Mouse (Mus musculus): ENCODE measurements at regions not wholly inside any gene's neighbourhood (a gene's known extent, or its start where the extent isn't known, plus 50 kb on each side); places are given as distances from the start of the nearest gene placed in this dataset.

DNA sequence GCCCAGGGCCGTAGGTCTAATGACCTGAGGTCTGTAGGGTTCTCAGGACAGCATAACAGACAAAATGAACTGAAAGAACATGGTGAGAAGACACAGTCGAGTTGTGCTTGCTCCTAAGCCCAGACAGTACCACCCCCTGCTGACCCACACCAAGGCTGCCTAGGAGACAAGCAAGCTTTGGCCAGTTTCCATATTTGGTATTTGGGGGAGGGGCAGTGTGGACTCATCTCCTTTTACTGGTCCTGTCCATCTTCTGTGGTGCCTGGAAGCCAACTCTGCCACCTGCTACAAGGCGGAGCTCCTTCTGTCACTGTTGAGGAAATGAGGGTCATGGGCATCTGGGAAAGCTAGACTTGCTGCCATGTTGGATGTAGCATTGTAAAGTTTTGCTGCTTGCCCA, 68.9 kb downstream of the Tex29 start:
- in situ Hi-C loops (cut with MboI): no loop called here

DNA sequence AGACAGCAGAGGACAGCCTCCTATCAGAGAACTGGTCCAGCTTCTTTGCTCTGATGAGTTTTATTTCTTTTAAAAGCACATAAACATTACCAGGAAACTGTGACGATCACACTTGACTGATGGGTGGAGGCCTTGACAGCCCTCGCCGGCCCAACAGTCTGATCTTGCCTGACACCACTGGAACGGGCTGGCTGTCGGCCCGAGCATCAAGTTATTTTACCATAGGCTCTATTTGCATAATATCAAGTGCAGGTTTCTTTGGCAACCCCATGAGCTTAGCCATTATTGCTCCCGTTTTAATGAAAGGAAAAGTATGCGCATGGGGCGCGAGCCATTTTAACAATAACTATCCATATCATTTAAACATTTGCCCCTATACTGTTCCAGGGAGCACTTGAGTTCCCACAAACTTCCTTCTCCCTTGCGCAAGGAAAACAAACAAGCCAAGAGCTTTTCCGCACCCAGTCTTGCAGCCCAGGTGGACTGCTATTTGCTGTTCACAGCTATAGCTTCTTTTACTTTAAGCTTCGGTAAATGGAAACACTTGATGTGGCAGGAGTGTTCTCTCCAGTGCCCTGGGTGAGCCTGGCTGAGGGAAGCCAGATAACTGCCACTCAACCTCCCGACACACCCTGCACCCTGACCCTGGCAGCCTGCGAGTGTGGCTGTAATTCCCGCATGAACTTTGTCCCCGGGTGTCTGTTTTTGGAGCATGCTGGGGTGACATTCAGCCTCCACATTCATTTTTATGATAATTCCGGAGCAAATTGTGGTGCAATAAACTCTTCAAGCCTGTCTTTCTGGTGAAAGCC, 71.6 kb downstream of the Tex29 start:
- in situ Hi-C loops (cut with MboI): no loop called here

DNA sequence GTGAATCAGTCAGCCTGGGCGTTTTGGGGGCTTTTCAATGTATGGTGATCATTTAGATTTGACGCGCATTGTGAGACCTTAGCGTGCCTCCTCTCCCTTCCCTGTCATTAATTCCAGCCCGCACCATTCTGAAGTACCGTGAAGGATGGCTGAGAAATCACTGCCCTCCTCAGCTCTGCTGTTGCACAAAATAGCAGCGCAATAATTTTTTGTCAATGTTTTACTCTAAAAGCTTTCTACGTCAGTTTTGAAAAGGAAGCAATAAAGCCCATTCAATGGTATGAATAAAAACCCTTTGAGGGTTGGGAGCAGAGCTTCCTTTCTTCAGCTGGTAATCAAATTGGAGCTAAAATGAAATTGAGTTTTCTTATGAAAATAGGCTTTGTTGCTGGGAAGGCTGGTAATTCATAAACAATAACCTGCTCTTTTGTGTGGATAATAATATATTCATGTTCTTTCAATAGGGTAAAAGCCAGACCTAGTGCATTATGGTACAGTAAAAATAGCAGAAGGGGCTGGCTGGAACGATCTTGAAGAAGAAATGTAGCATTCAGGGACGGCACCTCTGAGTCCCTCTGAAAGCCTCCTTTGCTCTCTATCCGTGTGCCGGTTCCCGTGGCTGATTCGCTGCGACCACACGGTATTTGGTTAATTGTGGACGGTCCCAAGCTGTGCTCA, 72.3 kb downstream of the Tex29 start:
- in situ Hi-C loops (cut with MboI): no loop called here

DNA sequence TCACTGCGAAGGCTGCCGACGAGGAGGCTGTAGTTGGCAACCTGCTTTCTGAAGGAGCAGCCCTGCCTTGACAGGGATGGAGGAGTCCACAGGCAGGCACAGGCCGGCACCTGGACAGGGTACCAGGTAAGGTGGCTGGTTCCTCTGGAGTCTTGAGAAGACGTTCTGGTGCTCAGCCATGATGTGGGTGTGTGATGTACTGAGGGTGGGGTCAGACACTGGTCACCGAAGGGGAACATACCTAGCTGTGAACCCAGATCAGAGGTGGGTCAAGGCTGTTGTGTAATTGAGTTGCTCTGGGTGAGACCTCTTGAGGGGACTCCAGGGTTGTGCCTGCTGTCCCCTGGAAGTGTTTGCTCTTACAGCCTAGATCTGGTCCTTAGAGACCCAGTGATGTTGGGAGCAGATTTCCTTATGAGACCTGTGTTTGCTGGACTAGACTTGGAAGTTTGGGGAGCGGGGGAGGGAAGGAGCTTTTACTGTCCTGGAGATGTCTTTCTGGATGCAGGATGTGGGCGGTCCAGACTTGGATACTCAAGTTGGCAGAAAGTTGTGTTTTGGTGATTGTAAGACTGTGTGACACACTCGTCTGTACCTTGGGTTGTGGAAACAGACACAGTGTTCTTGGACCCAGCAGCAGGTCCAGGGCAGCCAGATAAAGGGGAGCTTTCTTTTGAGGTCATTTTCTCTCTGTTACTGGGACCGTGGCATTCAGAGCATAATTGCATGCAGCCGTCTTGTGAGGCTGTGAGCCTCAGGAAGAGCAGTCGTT, 73.0 kb downstream of the Tex29 start:
- in situ Hi-C loops (cut with MboI): no loop called here

DNA sequence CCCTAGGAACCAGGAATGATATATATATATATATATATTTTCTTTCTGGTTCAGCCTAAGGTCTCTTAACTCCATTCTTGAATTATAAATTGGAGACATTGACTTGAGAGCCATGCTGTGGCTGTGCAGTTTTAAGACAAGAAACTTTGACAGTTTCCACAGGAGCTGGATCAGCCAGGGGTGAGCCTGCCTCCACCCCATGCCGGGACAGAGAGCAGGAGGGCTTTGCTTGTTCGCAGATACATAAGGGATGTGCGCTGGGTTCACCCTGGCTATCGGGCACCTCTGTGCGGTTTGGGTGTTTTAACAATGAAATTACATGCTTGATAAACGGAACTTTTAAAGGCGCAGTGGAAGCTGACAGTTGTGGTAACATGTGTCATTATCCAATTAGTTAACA, 73.9 kb downstream of the Tex29 start:
- in situ Hi-C loops (cut with MboI): no loop called here

DNA sequence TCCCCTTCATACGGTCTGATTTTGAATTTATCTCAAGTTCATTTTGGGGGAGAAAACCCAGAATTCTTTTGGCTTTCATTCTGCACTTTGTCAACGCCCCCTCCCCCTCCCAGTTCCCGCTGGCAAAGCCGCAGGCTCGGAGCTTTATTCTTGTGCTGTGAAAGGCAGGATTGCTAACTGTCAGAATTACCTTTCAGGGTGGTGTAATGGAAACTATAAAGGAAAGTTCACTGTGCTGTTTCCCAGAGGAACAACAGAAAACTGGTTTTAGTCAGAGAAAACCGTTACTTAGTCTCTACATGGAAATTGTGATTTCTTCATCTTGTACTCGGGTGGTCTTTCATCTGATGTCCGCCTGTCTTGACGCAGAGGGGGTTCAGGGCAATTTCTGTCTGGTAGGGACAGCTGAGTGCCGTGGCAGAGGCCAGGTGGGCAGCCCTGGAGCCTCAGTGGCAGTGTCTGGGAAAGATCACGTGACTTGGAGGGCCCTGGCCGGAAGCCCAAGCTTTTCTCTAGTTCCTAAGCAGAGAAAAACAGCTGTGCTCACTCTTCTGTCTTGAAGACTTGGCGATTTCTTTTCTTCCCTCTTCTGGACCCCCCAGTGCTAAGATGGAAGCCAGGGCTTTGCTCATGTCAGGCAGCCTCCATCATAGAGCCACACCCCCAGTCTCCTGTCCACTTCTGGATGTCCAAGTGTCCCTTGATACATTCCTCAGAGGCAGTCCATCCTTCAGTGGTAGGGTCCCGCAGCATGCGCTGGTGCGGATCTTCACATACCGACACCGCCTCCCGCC, 74.6 kb downstream of the Tex29 start:
- in situ Hi-C loops (cut with MboI): no loop called here

DNA sequence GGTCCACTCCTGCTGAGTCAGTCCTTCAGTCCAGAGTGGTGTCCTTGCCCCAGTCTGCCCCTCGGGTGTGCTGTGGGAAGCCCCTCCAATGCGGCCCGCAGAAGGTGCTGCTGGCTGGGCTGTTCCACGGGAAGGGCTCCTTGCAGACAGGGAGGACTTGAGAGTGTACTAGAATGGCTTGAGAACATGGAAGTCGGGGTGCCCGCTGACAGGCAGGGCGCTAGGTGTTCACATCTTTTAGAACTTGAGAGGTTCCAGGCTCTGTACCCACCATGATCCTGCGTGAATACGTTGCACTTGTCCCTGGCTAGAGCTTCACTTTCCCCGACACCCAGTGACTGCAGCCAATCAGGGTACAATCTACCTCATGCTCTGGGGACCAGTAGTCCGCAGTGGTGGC, 75.4 kb downstream of the Tex29 start:
- in situ Hi-C loops (cut with MboI): no loop called here

DNA sequence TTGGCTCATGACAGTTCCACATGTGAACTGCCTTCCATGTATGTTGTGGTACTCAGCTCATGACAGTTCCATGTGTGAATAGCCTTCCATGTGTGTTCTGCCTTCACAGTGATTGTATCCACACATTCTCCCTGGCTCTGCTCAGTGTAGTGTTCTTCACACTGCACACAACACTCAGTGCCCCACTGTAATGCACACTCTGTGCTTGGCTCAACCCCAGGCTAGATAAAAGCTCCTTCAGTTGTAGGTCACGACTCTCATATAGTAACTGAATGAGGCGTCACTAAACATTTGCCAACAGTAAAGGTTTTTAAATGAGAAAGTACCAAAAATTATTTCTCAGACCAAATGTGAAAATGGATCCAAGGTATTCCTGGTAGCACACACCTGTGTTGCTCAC, 79.6 kb downstream of the Tex29 start:
- in situ Hi-C loops (cut with MboI): no loop called here

DNA sequence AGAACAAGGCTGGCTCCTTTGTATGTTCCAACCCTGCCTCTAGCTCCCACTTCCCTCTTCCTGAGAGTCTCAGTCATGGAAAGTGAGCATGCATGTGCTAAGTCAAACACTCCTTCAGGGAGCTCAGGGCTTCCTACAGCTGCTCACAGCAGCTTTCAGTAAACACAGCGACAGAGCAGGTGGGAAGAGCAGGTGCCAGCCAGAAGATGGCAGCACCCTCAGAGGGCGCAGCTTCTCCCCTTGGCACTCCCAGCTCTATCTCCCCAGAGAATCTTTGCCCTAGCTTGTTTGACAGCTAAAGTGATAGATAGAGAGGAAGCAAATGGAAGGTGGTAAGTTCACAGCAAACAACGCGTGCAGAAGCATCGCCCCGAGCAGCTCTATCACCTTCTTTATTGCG, 82.8 kb downstream of the Tex29 start:
- in situ Hi-C loops (cut with MboI): no loop called here

DNA sequence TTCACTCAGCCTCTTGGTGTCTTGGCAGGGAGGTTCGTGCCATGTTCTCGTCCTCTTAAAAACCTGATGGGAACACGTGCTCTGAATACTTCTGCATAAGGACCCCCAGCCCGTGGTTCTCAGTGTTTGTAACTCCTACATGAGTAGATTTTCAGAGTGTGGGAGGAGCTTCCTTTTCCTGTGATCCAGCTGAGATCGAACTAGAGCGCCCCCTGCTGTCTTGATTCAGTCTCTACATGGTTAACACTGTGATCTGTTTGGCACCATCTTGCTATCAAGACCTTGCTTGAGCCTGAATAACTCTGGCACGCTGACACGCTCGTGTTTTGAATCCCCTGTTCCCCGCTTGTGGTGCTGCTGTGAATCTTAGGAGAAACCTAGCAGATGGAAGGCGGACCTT, 83.9 kb downstream of the Tex29 start:
- in situ Hi-C loops (cut with MboI): no loop called here

DNA sequence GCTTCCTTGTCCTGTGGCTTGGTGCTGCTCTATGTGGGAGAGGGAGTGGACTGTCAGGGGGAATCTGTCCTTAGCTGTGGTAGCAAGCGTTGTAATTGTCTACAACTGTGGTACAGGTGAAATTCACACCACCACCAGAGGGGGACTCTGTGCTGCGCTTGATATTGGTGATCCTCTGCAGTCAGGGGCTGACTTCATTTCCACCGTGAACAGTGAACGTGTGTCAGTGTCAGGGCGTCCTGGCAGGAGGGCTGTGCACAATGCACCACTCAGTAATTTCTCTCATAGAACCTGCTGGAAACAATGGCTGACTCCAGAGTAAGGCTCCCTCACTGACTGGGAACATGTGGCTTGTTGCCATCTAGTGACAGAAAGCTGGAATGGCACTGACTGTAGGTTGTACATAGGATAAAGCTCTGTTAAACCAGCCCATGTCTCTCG, 102.6 kb downstream of the Tex29 start:
- in situ Hi-C loops (cut with MboI): no loop called here

DNA sequence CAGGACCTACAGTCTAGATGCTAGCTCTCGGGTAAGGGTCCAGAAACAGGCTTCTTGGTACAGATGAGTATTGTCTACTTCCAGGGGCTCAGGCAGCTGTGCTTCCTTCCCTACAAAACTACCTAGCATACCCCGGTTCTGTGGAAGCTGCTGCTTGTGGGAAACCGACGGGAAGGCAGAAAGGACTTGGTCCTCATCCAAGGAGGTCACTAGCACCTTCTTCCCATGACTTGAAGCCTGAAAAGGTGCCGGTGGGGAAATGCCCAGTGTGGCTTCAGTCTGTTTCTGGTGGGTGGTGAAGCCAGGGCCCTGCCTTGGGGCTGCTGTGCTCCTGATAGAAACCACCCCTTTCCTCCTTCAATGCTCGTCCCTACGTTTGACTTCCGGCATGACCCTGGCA, 107.5 kb downstream of the Tex29 start:
- in situ Hi-C loops (cut with MboI): no loop called here

DNA sequence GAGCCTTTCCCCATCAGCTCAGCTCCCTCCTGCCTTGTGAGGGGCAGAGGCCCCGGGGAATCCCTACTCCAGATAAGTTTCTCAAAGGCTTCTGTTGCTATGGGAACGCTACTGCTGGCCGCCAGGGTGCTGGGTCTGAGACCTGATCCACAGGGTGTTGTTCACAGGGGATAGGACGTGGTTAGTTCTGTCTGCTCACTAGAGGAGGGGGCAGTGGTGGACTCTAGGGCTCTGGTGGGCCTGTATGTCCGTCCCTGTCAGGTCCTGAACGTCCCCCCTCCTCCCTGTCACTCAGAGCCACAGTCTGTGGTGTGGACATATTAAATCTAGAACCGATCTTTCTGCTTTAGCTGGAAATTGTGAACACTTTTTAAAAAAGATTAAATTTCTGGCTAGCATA, 116.0 kb downstream of the Tex29 start:
- in situ Hi-C loops (cut with MboI): loop anchor here (25.0 kb wide), 1 partner anchor 731 kb away; no protein-coding TSS in a partner anchor

DNA sequence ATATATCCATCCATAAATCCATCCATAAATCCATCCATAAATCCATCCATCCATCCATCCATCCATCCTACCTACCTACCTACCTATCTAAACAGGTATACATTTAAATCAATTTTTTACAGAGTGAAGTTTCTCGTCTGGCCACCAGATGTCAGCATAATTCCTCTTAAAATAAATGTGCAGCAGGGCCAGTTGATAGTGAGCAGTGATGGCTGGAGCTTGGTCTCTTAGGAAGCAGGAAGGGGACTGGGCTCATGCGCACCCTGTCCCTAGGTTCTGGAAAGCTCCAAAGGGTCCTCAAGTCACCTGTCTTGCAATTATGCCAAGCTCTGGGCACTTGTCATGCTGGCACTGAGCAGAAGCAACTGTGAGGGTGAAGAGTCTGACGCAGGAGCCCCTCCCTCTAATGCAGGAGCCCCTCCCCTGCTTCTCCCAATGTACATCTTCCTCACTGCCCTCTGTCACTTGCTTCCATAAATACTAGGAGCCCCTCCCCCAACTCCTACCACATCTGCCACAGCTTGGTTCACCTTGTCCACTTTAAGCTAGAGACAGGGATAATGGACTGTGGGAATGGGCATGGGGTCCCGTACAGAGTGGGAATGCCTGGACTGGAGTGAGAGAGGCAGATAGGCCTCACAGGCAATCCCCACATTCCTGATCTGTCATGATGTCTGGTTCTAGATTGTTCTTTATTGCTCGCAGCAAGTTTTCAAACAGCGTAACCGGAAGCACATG, 116.9 kb downstream of the Tex29 start:
- in situ Hi-C loops (cut with MboI): loop anchor here (25.0 kb wide), 1 partner anchor 730 kb away; no protein-coding TSS in a partner anchor

DNA sequence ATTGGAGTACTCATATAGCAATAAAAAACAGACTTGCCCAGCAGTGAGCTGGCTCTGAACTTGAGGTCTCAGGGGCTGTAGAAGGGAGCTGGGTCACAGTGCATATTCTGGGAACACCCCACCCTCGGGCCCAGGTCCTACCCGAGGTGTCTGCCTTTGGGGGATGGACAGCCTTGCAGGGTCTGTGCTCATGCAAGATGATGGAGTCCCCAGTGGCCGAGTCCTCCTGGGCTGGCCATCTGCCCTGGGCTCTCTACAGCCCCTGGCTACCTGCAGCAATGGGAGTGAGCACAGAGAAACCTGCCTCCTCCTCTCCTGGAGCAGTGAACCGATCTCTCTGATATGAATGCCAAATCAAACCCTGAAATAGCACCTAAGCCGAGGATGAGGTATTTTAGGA, 117.9 kb downstream of the Tex29 start:
- in situ Hi-C loops (cut with MboI): loop anchor here (25.0 kb wide), 1 partner anchor 729 kb away; no protein-coding TSS in a partner anchor

DNA sequence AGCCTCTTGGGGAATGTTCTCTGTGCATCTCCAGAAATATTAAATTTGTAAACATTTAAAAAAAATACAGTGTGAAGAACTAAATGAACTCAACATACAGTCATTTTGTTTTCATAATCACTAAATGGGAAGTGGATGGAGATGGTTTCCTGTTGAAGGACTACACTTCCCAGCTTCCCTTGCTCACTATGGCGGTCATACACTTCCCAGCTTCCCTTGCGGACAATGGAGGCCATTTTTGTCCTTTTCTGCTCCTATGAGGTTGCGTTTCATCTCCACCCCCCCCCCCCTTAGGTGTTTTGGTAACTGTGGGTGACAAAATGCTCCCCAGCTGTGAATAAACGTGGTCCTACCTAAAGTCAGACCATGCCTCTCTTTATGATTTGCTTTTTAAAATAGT, 119.2 kb downstream of the Tex29 start:
- in situ Hi-C loops (cut with MboI): loop anchor here (25.0 kb wide), 1 partner anchor 728 kb away; no protein-coding TSS in a partner anchor

DNA sequence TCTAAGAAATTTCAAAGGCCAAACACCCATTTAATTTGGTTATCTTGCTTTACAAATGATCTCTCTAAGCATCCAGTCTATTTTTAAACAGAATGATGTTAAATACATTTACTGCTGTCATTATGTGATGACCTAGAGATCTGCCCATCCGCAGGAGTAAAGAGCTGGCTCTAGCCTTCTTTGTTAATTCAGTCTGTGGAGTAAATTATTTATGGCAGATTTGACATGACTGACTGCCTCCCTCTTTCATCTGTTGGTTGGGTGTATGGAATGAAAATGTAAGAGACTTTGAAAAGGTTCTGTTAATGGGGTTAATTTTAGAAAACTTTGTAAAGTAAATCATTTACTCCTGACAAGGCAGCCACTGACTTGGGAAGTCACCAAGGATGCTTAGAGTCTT, 123.3 kb downstream of the Tex29 start:
- in situ Hi-C loops (cut with MboI): loop anchor here (25.0 kb wide), 1 partner anchor 724 kb away; no protein-coding TSS in a partner anchor

DNA sequence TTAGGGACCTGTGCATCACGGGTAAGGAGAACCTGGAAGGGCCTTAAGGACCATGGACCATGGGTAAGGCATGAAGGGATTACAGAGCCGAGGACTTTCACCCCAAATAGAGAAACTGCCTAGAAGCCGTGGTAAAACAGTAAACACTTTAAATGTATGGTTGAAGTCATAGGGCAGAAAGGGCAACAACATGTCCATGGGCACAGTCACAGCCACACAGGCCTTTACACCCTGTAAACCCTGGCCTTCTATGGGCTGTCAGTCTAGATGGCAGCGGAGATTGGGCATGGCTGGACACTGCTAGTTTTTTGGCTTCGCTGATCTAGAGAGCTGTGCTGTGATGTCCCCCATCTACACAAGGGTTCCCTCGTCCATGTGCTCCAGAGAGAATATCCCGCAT, 127.4 kb downstream of the Tex29 start:
- in situ Hi-C loops (cut with MboI): loop anchor here (25.0 kb wide), 1 partner anchor 720 kb away; no protein-coding TSS in a partner anchor

DNA sequence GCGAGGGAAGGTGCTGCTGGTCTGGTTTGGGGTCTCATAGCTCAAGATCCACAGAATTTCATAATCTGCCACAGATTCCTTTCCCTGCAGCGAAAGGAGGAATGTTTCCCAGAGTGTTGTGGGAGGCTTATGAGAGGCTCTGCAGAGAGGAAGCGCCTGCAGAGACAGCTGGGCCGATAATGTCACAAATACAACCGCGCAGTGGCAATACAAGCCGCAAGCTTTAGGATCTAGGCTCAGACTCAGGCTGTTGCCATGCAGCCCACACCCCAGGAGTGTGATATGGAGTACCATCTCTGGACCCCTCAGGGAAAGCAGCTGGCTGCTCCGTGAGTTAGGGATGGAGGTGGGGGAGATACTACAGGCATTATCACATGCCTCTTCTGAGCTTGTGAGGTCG, 130.2 kb downstream of the Tex29 start:
- in situ Hi-C loops (cut with MboI): loop anchor here (25.0 kb wide), 1 partner anchor 717 kb away; no protein-coding TSS in a partner anchor

DNA sequence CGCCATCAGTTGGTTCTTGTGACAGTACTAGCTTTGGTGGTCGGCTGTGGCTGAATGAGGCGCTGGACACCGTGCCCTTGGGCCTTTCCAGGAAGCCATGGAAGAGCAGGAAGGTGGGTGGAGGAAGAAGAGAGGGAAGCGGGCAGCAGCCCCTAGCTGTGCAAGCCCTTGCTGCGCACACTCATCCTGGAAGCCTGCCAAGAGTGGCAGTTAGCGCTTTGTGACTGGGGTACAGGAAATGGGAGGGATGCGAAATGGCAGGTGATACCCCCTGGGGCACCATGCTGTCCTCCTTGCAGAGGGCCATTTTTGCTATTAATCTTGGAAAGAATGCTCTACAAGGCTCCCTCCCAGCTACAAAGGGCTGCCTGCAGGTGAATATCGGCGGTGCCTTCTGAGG, 133.2 kb downstream of the Tex29 start:
- in situ Hi-C loops (cut with MboI): loop anchor here (25.0 kb wide), 1 partner anchor 714 kb away; no protein-coding TSS in a partner anchor

DNA sequence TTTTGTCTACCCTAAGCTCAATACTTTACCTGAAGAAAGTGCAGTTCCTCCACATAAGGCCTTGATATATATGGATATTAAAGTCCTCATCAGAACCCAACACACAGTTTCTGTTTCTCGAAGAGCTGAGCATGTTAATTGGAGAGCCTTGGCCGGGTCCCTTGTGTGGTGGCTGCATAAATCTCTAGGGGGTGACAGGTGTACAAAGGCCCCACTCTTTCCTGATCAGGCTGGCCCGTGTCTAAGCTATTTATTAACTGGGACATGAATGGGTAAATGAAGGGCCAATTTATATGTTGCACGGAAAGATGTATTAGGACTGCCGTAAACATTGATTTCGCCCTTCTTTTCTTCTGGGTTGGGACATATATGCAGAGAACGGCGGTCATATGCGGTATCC, 136.8 kb downstream of the Tex29 start:
- in situ Hi-C loops (cut with MboI): no loop called here
